Mouse (Mus musculus) CH12.LX (cell line): ENCODE measurements at regions not wholly inside any gene's neighbourhood (a gene's known extent, or its start where the extent isn't known, plus 50 kb on each side); places are given as distances from the start of the nearest gene placed in this dataset.

Source experiments
- CTCF ChIP-seq, 2 experiments: IDR thresholded peaks in 1 of 2; conservative IDR thresholded peaks in 1 of 2; 2 replicates each; pipeline ENCODE4 v1.5.1; 2011 to 2012; ENCODE audit warnings: low read depth in 2 of 2, low read length in 2 of 2, improper control_type of control experiment in 1 of 2, inconsistent platforms in 1 of 2, mild to moderate bottlenecking in 1 of 2, moderate library complexity in 1 of 2
- E2F4 ChIP-seq: IDR thresholded peaks from 2 replicates; pipeline ENCODE4 v1.6.1; 2011; ENCODE audit warnings: low read depth, low read length, improper control_type of control experiment; ENCODE audit not compliant: insufficient replicate concordance
- EP300 ChIP-seq: IDR thresholded peaks from 2 replicates; pipeline ENCODE4 v1.6.1; 2011; ENCODE audit warnings: low read length, improper control_type of control experiment
- GABPA ChIP-seq: IDR thresholded peaks from 2 replicates; pipeline ENCODE4 v1.6.1; 2012; ENCODE audit warnings: low read depth, low read length, improper control_type of control experiment, inconsistent platforms; ENCODE audit not compliant: insufficient replicate concordance
- JUN ChIP-seq: IDR thresholded peaks from 2 replicates; pipeline ENCODE4 v1.6.1; 2011; ENCODE audit warnings: low read depth, mild to moderate bottlenecking, low read length, improper control_type of control experiment, moderate library complexity; ENCODE audit not compliant: insufficient read depth
- MAFK ChIP-seq: IDR thresholded peaks from 2 replicates; pipeline ENCODE4 v1.6.1; 2011; ENCODE audit warnings: low read length, improper control_type of control experiment; ENCODE audit not compliant: insufficient replicate concordance
- POLR2A ChIP-seq: IDR thresholded peaks from 2 replicates; pipeline ENCODE4 v1.6.1; 2011; ENCODE audit warnings: low read depth, mild to moderate bottlenecking, improper control_type of control experiment, low read length
- TBP ChIP-seq: conservative IDR thresholded peaks from 2 replicates; pipeline ENCODE4 v1.6.1; 2011; ENCODE audit warnings: low read depth, low read length, improper control_type of control experiment
- USF1 ChIP-seq: IDR thresholded peaks from 2 replicates; pipeline ENCODE4 v1.6.1; 2014; ENCODE audit warnings: low read depth, mild to moderate bottlenecking, inconsistent platforms, low read length, improper control_type of control experiment
- ZKSCAN1 ChIP-seq: IDR thresholded peaks from 2 replicates; pipeline ENCODE4 v1.6.1; 2012; ENCODE audit warnings: low read depth, inconsistent platforms, low read length, improper control_type of control experiment, borderline replicate concordance
- ZNF384 ChIP-seq: IDR thresholded peaks from 2 replicates; pipeline ENCODE4 v1.6.1; 2012; ENCODE audit warnings: low read depth, low read length, improper control_type of control experiment, inconsistent platforms

GRCm38 (mm10) chr13:97550880-97551279 lies 209.6 kb downstream of the Gm10260 start:
- no peak for TF ChIP-seq POLR2A
- no peak for TF ChIP-seq MAFK
- TF ChIP-seq CTCF (conservative IDR thresholded peaks at IDR 0.05 in 1 of 2, IDR thresholded peaks at IDR 0.05 in 1 of 2; ENCODE audit: low read depth in 2 of 2, low read length in 2 of 2): no peak
- TF ChIP-seq ZNF384: no peak
- no peak for TF ChIP-seq EP300
- TF ChIP-seq ZKSCAN1: no peak
- TF ChIP-seq E2F4: no peak
- TF ChIP-seq USF1: no peak
- TF ChIP-seq TBP: no peak
- TF ChIP-seq JUN: no peak
- no peak for TF ChIP-seq GABPA
